In genomic region chrX:7156026-7156732, GRCm38 (mm10) we compare ENCODE assay signal across 20 mouse cellular contexts.
DNase-seq lines count a peak whose midpoint lies in the region; ATAC-seq and TF ChIP-seq lines count a peak whose summit lies in the region.
"Had no signal": no experiment of that assay in that cellular context is flagged by ENCODE, and none has a peak within 500 bp of the region (broad histone marks: within the 10 kb centered on the region; RNA-seq: fewer than 3 reads in every experiment).

No protein-coding gene starts in this region.

- TF ChIP-seq CTCF in midbrain, postnatal 0 days (IDR thresholded peaks at IDR 0.05), result no peak

- H3K9me3 ChIP-seq in midbrain, postnatal 0 days (ENCODE audit: low read length), result no peaks in the 10 kb centered on the region
- H3K9me3 ChIP-seq in kidney, embryonic 14.5 days (ENCODE audit: control insufficient read depth, low read length), result no peaks in the 10 kb centered on the region
- H3K9me3 ChIP-seq: heart, embryonic 12.5 days had no signal

- peak; percentile 16 for DNase-seq in gastrocnemius, adult 18-20 months (ENCODE audit: low spot score)
- DNase-seq in gastrocnemius, adult 8-10 months (ENCODE audit: low spot score in 2 of 2), result no peak
- peak; percentile 54 for DNase-seq in MN1 (ENCODE audit: low spot score)
- DNase-seq in gastrocnemius, postnatal 10 days, result peak; percentile 8
- peak; percentile 22 for DNase-seq in midbrain, postnatal 0 days (ENCODE audit: low spot score)
- DNase-seq in embryo, embryonic 10.5 days (ENCODE audit: low spot score), result no peak
- no peak for DNase-seq in frontal cortex, postnatal 14 days (ENCODE audit: low spot score in 2 of 2)
- DNase-seq: B cell, adult 2 months; cerebellum, adult 11 months; cerebellum, postnatal 36 days; kidney, adult 2 months; kidney, postnatal 4 days; liver; lung, adult 18-20 months; right cerebral cortex, postnatal 14 days; thymus, postnatal 25 days had no signal

- H3K4me2 ChIP-seq in midbrain, postnatal 0 days (ENCODE audit: low read depth, low read length, poor library complexity, severe bottlenecking), result no peak overlapping the region
- H3K4me2 ChIP-seq in kidney, embryonic 14.5 days (replicated peaks; ENCODE audit: low read depth, low read length), result no peak overlapping the region
- H3K4me2 ChIP-seq: heart, embryonic 12.5 days had no signal

- no peak for ATAC-seq in midbrain, postnatal 0 days (ENCODE audit: low FRiP score)
- no peak for ATAC-seq in kidney, embryonic 14.5 days (ENCODE audit: low FRiP score, low TSS enrichment)
- ATAC-seq: Patski had no signal

- H3K36me3 ChIP-seq in midbrain, postnatal 0 days (ENCODE audit: insufficient read depth, low read length), result 0 out of 2 replicates have a peak, but pooled peaks cover 2% of the 10 kb centered on the region
- peaks cover 4% of the 10 kb centered on the region; the same call in 1 of the 2 replicates for H3K36me3 ChIP-seq in kidney, embryonic 14.5 days (ENCODE audit: control insufficient read depth, insufficient read depth, low read length)

- no peaks in the 10 kb centered on the region for H3K4me1 ChIP-seq in midbrain, postnatal 0 days (ENCODE audit: insufficient read depth, low read length)
- no peaks in the 10 kb centered on the region for H3K4me1 ChIP-seq in kidney, embryonic 14.5 days (ENCODE audit: control insufficient read depth, insufficient read depth, low read length)
- H3K4me1 ChIP-seq: heart, embryonic 12.5 days had no signal

- H3K27me3 ChIP-seq in midbrain, postnatal 0 days (ENCODE audit: insufficient read depth, low read length), result no peaks in the 10 kb centered on the region
- no peaks in the 10 kb centered on the region for H3K27me3 ChIP-seq in kidney, embryonic 14.5 days (ENCODE audit: control insufficient read depth, insufficient read depth, low read length)
- H3K27me3 ChIP-seq: heart, embryonic 12.5 days; Patski had no signal

- H3K9ac ChIP-seq in midbrain, postnatal 0 days (replicated peaks; ENCODE audit: low read length, poor library complexity, severe bottlenecking), result no peak overlapping the region
- H3K9ac ChIP-seq in kidney, embryonic 14.5 days (ENCODE audit: low read depth, low read length), result no peak overlapping the region
- H3K9ac ChIP-seq: heart, embryonic 12.5 days had no signal

- no peak overlapping the region for H3K4me3 ChIP-seq in midbrain, postnatal 0 days (ENCODE audit: low read depth, low read length)
- H3K4me3 ChIP-seq in kidney, embryonic 14.5 days (ENCODE audit: low read length), result no peak overlapping the region
- H3K4me3 ChIP-seq: erythroblast, embryonic 14.5 days; heart, embryonic 12.5 days had no signal

- WGBS in midbrain, postnatal 0 days, result 40% methylated on average over 6 of the region's 6 CpGs
- WGBS in kidney, embryonic 14.5 days, result 74% methylated on average over 6 of the region's 6 CpGs

- no peak overlapping the region for H3K27ac ChIP-seq in midbrain, postnatal 0 days (ENCODE audit: low read depth, low read length)
- no peak overlapping the region for H3K27ac ChIP-seq in kidney, embryonic 14.5 days (ENCODE audit: low read depth, low read length)

Comparison
In these comparisons a context has a peak if more than half of its experiments do, and no peak if none do; other contexts are left out.
1. DNase-seq: peak in gastrocnemius, adult 18-20 months (single experiment), MN1 (single experiment), gastrocnemius, postnatal 10 days (single experiment) and midbrain, postnatal 0 days (single experiment); none in gastrocnemius, adult 8-10 months (0 of 2), embryo, embryonic 10.5 days (single experiment) and frontal cortex, postnatal 14 days (0 of 2).